Mouse (Mus musculus) cerebellum, adult 9-10 months (tissue): Measurements from ENCODE around the gene Nccrp1.

Experiments
- DNase-seq: peaks from one replicate; pipeline ENCODE4 v3.0.0; 2022

The Nccrp1 gene

GRCm38 (mm10) chr7:28547154-28547553 is at the start of gene Nccrp1:
TSS of gene Nccrp1 (minus strand) at chr7:28547254.
- DNase-seq, result no peak

GRCm38 (mm10) chr7:28595751-28596435 is 48.8 kb upstream of the Nccrp1 start:
- DNase-seq, result peak; percentile 36

- peak; percentile 17 for DNase-seq
Observed at GRCm38 (mm10) chr7:28593206-28594111, 46.4 kb upstream of the Nccrp1 start.

GRCm38 (mm10) chr7:28591862-28592261 is 44.8 kb upstream of the Nccrp1 start:
- peak; percentile 1 for DNase-seq

- no peak for DNase-seq
Observed at GRCm38 (mm10) chr7:28587644-28588043, 40.6 kb upstream of the Nccrp1 start.

- no peak for DNase-seq
Observed at GRCm38 (mm10) chr7:28586663-28587411, 39.8 kb upstream of the Nccrp1 start.

- no peak for DNase-seq
Observed at GRCm38 (mm10) chr7:28585001-28585400, 37.9 kb upstream of the Nccrp1 start.

GRCm38 (mm10) chr7:28584468-28584867 is 37.4 kb upstream of the Nccrp1 start:
- no peak for DNase-seq

GRCm38 (mm10) chr7:28583570-28584344 is 36.7 kb upstream of the Nccrp1 start:
- no peak for DNase-seq

GRCm38 (mm10) chr7:28582841-28583240 is 35.8 kb upstream of the Nccrp1 start:
- DNase-seq, result no peak

GRCm38 (mm10) chr7:28581721-28582120 is 34.7 kb upstream of the Nccrp1 start:
- DNase-seq, result no peak

GRCm38 (mm10) chr7:28579826-28580225 is 32.8 kb upstream of the Nccrp1 start:
- no peak for DNase-seq

- no peak for DNase-seq
Observed at GRCm38 (mm10) chr7:28578543-28579053, 31.5 kb upstream of the Nccrp1 start.

GRCm38 (mm10) chr7:28577826-28578542 is 30.9 kb upstream of the Nccrp1 start:
- no peak for DNase-seq

GRCm38 (mm10) chr7:28576271-28576914 is 29.3 kb upstream of the Nccrp1 start:
- no peak for DNase-seq

GRCm38 (mm10) chr7:28575597-28575996 is 28.5 kb upstream of the Nccrp1 start:
- DNase-seq, result no peak

- no peak for DNase-seq
Observed at GRCm38 (mm10) chr7:28573236-28573635, 26.2 kb upstream of the Nccrp1 start.

GRCm38 (mm10) chr7:28572689-28573088 is 25.6 kb upstream of the Nccrp1 start:
- no peak for DNase-seq

GRCm38 (mm10) chr7:28570982-28571682 is 24.1 kb upstream of the Nccrp1 start:
- DNase-seq, result no peak

GRCm38 (mm10) chr7:28570291-28570981 is 23.4 kb upstream of the Nccrp1 start:
- peak; percentile 74 for DNase-seq
